Mouse (Mus musculus) hindbrain, postnatal 0 days (tissue): ENCODE measurements at regions not wholly inside any gene's neighbourhood (a gene's known extent, or its start where the extent isn't known, plus 50 kb on each side); places are given as distances from the start of the nearest gene placed in this dataset.

Source experiments
- ATAC-seq: fragments of 200-750 bp; cut with Nextera tagmentation; 2 replicates; pipeline ENCODE4 v1.8.0; 2017; ENCODE audit warnings: mild to moderate bottlenecking, moderate TSS enrichment, moderate library complexity
- DNase-seq: peaks from one replicate; pipeline ENCODE4 v3.0.0-alpha.2; 2015; ENCODE audit warnings: low spot score
- H3K27ac ChIP-seq: fragments of 300-500 bp; sonication (generic); 2 replicates; pipeline ENCODE4 v1.5.1; 2014; ENCODE audit warnings: mild to moderate bottlenecking
- H3K27me3 ChIP-seq: fragments of 300-500 bp; sonication (generic); 2 replicates; pipeline ENCODE4 v1.6.1; 2014; ENCODE audit warnings: low read length, mixed read lengths; ENCODE audit not compliant: insufficient read depth
- H3K36me3 ChIP-seq: fragments of 300-500 bp; sonication (generic); 2 replicates; pipeline ENCODE4 v1.6.1; 2014; ENCODE audit warnings: low read length, mixed read lengths; ENCODE audit not compliant: insufficient read depth
- H3K4me1 ChIP-seq: fragments of 300-500 bp; sonication (generic); 2 replicates; pipeline ENCODE4 v1.6.1; 2014; ENCODE audit warnings: antibody characterized with exemption, low read length, mixed read lengths; ENCODE audit not compliant: insufficient read depth
- H3K4me2 ChIP-seq: fragments of 300-500 bp; sonication (generic); 2 replicates; pipeline ENCODE4 v1.6.1; 2014; ENCODE audit warnings: low read depth, mild to moderate bottlenecking, low read length, moderate library complexity, mixed read lengths
- H3K4me3 ChIP-seq: fragments of 300-500 bp; sonication (generic); 2 replicates; pipeline ENCODE4 v1.5.1; 2014; ENCODE audit warnings: low read length
- H3K9ac ChIP-seq: fragments of 300-500 bp; sonication (generic); replicated peaks from 2 replicates; pipeline ENCODE4 v1.6.1; 2014; ENCODE audit warnings: mild to moderate bottlenecking, low read length, moderate library complexity, mixed read lengths
- H3K9me3 ChIP-seq: fragments of 300-500 bp; sonication (generic); 2 replicates; pipeline ENCODE4 v1.6.1; 2016; ENCODE audit warnings: low read length, mixed read lengths
- CTCF ChIP-seq: IDR thresholded peaks from 2 replicates; pipeline ENCODE4 v1.5.1; 2016; ENCODE audit warnings: antibody characterized with exemption, control low read depth, low read depth
- WGBS: fragments of 180-500 bp; shearing (Covaris S2); extraction: QIAGEN DNeasy Blood & Tissue Kit; methylation state at CpG from one replicate; pipeline ENCODE4 v1.1.7; 2014; 5-methylcytosine and 5-hydroxymethylcytosine counted together

DNA sequence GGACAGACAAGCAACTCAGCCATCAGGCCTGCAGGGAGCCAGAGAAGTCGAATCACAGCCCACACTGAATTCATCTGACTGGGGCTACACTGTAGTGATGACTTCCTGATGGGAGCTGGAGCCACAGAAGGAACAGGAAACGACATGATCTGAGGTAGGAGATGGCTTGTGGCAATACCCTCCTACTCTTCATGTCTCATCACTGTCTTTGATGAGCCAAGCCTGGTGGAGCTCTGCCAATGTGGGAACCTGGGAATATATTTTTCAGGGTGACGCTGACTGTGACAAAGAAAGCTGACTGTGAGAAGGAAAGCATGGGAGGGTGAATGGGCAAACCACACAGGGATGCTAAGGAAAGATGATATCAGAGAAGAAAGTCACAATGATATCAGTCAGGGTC is 67.6 kb upstream of the Alk start:
- Histone ChIP-seq H3K9me3 (no peaks in the 10 kb centered on the region), H3K4me3 (no peak overlapping the region), H3K4me1 (no peaks in the 10 kb centered on the region), H3K27me3 (no peaks in the 10 kb centered on the region), H3K4me2 (no peak overlapping the region), H3K27ac (no peak overlapping the region), H3K9ac (no peak overlapping the region), H3K36me3 (no peaks in the 10 kb centered on the region)
- ATAC-seq (no peak), DNase-seq (no peak)
- WGBS = 72% methylated on average over 3 of the region's 3 CpGs
- no peak for TF ChIP-seq CTCF

DNA sequence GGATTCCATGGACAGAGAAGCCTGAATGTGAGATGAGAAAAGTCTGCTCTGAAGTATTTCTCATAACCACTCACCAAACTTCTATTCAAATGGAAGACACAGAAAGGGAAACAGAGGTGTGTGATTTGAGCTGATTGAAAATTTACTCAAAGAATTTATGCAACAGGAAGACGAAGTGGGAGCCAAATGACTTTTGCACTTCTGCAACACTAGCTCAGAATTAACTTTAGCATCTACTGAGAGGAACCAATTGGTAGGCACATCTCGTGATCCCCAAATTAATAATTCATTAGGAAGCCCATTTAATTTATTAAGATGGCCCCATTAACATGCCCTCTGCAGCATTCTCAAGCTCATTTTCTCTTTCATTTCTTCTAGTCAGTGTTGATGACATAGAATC is 62.5 kb upstream of the Alk start:
- Histone ChIP-seq H3K27ac (no peak overlapping the region), H3K9ac (no peak overlapping the region), H3K4me2 (no peak overlapping the region), H3K27me3 (no peaks in the 10 kb centered on the region), H3K36me3 (no peaks in the 10 kb centered on the region), H3K9me3 (no peaks in the 10 kb centered on the region), H3K4me3 (no peak overlapping the region), H3K4me1 (no peaks in the 10 kb centered on the region)
- no peak for ATAC-seq
- no peak for DNase-seq
- 65% methylated on average over 2 of the region's 2 CpGs for WGBS
- no peak for TF ChIP-seq CTCF

DNA sequence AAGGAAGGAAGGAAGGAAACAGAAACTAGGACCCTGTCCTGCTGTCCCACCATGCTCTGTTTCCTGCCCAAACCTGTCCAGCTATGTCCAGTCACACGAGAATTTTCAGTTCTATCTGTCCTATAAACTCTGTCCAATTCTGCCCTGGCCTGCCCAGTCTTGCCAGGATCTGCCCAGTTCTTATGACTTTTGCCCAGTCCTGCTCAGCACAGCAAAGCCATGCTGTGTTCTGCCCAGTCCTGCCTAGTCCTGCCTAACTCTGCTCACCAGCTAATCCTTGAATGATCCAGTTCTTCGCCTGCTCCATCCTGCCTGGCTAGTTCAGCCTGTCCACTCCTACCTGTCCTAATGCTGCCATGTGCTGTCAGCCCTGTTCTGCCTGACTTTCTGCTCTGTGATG is 57.3 kb upstream of the Alk start:
- DNase-seq = no peak
- H3K27me3 ChIP-seq = no peaks in the 10 kb centered on the region
- H3K9me3 ChIP-seq = no peaks in the 10 kb centered on the region

DNA sequence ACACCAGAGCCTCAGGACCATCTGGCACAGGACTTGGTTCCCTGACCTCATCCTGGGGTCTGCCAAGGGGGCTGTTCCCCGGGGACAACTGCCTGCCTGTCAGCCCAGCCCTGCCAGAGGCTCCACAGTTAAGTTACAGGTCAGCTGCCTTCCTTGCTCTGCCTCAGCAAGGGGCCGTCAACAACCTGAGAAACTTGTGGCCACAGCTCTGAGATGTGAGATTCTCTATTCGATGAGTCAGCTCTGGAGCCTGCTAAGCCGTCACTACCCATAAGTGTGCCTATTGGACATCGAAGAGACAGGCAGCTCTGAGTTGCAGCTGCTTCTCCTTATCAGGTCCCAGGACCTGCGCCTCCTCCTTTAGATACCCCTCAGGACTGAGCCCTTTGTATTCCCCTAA is 54.3 kb upstream of the Alk start:
- 55% methylated on average over 6 of the region's 6 CpGs for WGBS
- DNase-seq = no peak
- Histone ChIP-seq H3K4me1 (no peaks in the 10 kb centered on the region), H3K9me3 (no peaks in the 10 kb centered on the region), H3K4me3 (no peak overlapping the region), H3K4me2 (no peak overlapping the region), H3K36me3 (no peaks in the 10 kb centered on the region), H3K27ac (no peak overlapping the region), H3K9ac (no peak overlapping the region), H3K27me3 (no peaks in the 10 kb centered on the region)
- TF ChIP-seq CTCF = no peak
- no peak for ATAC-seq

More for the DNA sequence above, 57.3 kb upstream of the Alk start:
- no peak overlapping the region for H3K27ac ChIP-seq
- no peaks in the 10 kb centered on the region for H3K4me1 ChIP-seq
- no peak for TF ChIP-seq CTCF
- H3K4me2 ChIP-seq = no peak overlapping the region
- no peaks in the 10 kb centered on the region for H3K36me3 ChIP-seq
- no peak overlapping the region for H3K4me3 ChIP-seq
- no peak for ATAC-seq
- WGBS = 73% methylated on average over 2 of the region's 2 CpGs
- no peak overlapping the region for H3K9ac ChIP-seq

DNA sequence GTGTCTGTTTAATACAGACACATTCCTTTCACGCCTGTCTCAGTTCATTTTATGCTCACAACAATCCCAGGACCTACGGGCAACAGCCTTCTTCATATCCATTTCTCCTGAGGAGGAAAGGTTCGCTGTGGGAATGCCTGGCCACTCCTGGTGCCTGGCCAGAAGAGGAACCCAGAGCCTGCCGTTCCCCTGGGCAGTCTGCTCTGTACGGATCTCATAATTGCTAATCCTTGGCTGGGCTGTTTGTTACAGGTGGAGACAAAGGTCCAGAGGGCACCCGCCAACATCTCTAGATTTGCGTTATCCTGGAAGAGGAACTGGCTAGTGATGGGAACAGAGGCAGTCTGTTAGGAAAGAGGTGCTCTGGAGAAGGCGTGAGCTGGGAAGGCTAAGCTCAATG is 53.4 kb upstream of the Alk start:
- 45% methylated on average over 8 of the region's 8 CpGs for WGBS
- Histone ChIP-seq H3K4me1 (no peaks in the 10 kb centered on the region), H3K4me3 (no peak overlapping the region), H3K36me3 (no peaks in the 10 kb centered on the region), H3K27ac (no peak overlapping the region), H3K9ac (no peak overlapping the region), H3K27me3 (no peaks in the 10 kb centered on the region), H3K9me3 (no peaks in the 10 kb centered on the region), H3K4me2 (no peak overlapping the region)
- TF ChIP-seq CTCF = no peak
- no peak for ATAC-seq
- no peak for DNase-seq
